Mouse (Mus musculus) E14TG2a.4 (cell line): ENCODE results near the gene Tnr.

ENCODE experiments used
- CTCF ChIP-seq: conservative IDR thresholded peaks from 2 replicates; pipeline ENCODE4 v1.5.1; 2014; ENCODE audit warnings: low read length
- NANOG ChIP-seq: IDR thresholded peaks from 2 replicates; pipeline ENCODE4 v1.6.1; 2014; ENCODE audit warnings: borderline replicate concordance, low read length, mixed read lengths
- POU5F1 ChIP-seq: IDR thresholded peaks from 2 replicates; pipeline ENCODE4 v1.6.1; 2014; ENCODE audit warnings: low read length, borderline replicate concordance

DNA sequence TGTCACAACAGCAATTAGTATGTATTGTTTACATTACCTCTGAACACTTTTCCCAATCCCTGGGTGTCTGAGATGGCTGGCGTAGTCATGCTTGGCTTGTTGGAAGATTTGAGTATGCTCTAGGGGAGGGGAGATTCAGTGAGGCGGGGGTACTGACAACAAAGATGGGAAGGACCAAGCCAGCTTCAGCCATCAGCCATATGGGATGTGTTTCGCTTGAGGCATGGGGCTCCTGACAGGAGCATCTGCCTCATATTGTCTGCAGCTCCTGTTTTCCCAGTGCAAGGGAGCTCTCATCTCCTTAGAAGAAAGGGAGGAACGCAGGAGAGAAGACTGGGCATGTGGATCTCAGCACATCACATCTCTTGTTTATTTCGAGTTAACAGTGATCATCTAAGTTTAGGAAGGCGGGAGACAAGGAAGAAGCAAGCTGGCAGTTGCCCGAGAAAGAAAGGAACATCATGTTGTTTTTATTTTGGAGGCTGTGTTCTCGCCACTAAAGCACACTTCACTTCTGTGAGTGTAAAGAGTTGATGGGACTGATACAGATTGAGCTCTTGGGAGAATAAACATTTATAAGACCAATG lies 56.9 kb downstream of the Tnr start:
- no peak for TF ChIP-seq CTCF
- no peak for TF ChIP-seq NANOG
- TF ChIP-seq POU5F1 = no peak
